Mouse (Mus musculus) mouse embryonic stem cell (cell line): Measurements from ENCODE around the gene Kmt2d.
"Not testable (repeated sequence)": the region's sequence is repeated elsewhere in the genome, so short reads cannot be mapped to it uniquely, and the experiment has no call there.

Experiments
- in situ Hi-C, 2 experiments: fragments of 300-500 bp; cut with MboI; formaldehyde crosslinking; loops; 1 replicate in 1 of 2; 3 replicates in 1 of 2; pipeline ENCODE4 v1.14.3; 2019 to 2020; ENCODE audit warnings: low sequenced_read_pairs in 2 of 2, low pct_unique_long_range_greater_than_20kb in 1 of 2, mixed read lengths in 1 of 2; ENCODE audit not compliant: unreplicated experiment in 1 of 2

Gene Kmt2d

DNA sequence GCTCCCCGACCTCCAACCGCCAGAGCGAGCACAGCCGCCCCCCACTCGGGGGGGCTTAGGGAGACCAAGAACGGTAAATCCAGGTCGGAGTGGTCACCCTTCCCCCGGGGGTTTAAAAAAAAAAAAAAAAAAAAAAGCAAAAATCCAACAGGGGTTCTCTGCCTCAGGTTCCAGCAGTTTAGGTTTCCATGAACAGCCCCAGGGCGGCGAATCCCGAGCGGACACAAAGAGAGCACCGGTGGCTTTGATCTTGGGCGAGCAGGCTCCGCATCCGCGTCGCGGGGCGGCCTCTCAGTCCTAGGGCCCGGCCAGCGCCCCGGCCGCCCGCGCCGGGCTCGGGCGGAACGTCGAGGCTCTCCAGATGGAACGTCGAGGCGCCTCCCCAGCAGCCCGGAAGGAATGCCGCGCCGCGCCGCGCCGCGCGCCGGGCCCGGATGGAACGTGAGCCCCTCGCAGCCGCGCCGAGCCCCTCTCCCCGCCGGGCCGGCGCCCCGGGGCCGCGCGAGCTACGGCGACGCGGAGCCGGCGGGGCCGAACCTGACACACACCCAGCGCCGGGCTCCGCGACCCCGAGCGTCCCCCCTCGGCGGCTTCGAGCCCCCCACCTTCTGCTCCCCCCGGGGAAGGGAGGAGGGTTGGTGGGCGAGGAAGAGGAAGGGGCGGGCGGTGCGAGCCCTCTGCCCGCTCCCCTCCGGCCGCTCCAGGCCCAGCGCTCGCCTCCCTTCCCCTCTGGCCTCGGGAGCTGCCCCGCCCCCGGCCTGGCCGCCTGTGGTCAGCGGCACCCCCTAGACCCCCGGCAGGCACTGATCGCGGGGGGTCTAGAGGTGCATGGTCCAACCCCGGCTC is at the start of gene Kmt2d:
Kmt2d (minus strand) TSS at position 135 of the 846 bp plus-strand sequence.
- in situ Hi-C loops = no loop called here

DNA sequence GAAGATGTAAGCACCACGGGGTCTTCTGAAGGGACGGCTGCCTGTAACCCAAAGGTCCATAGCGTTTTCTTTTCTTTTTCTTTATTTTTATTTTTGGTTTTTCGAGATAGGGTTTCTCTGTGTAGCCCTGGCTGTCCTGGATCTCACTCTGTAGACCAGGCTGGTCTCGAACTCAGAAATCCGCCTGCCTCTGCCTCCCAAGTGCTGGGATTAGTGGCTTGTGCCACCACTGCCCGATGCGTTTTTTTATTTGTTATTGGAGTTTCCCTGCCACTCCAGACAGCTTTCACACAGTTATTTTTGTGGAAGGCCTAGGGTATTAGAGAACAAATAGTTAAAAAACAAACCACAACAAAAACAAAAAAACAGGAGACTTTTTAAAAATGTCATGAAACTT is 47.5 kb upstream of the Kmt2d start:
- in situ Hi-C loops = not testable (repeated sequence)

DNA sequence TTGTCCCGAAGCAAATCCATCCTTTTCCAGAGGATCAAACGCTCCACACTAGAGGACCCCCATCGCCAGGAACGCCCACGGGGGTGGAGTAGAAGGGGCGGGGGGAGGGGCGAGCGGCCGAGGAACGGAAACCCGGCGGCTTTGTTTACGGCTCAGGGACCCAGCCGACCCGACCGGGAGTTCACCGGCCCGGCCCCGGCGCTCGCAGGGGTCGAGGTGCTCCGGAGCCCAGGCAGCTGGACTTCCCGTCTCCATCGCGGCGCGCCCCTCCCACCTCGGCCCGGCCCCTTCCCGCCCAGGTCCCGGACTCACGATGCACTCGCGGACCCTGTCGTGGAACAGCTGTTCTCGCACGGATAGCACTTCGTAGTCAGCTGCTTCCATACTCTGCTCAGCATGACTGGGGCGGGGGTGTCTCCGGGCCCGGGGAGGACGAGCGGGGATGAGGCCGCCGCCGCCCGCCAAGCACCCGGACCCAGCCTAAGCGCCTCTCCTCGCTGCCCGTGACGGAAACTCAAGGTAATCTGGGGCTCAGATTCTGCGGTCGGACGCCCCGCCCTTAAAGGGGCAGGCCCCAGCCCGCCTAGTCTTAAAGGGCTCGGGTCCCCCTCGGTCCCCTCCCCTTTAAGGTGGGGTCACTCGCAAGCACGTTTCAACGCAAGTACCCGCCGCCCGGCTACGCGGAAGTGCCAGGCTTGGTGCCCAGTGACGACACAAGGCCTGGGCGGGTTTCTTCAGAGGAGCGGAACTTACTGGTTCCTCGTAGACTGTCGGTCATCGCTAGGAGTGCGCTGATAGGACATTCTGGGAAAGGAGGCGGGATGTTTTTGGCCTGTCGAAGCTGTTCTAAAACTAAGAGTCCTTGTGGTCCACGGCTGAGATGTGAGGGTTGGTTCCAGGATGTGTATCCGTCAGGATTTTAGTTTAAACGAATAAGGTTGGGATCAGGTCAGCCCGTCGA is 46.8 kb upstream of the Kmt2d start, which contains the start of gene Lmbr1l:
Lmbr1l (minus strand) TSS at position 694 of the 961 bp plus-strand sequence.
- in situ Hi-C loops = no loop called here

DNA sequence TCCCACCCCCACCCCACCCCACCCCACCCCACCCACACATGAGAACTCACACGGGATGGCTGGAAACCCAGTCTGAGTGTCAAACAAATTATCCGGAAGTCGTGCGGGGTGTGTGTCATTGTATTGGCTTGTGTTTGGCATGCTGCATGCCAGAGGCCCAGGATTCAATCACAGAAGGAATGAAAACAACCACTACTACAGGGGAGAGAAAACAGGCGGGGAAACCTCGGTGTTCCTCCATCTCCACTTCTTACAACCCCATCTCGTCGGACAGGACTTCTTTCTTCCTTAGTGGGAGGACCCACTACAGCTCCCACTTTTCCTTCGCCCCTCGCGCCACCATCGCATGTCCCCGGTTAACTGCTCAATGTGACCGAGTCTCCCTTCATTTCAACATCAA is 46.1 kb upstream of the Kmt2d start:
- in situ Hi-C loops = no loop called here

DNA sequence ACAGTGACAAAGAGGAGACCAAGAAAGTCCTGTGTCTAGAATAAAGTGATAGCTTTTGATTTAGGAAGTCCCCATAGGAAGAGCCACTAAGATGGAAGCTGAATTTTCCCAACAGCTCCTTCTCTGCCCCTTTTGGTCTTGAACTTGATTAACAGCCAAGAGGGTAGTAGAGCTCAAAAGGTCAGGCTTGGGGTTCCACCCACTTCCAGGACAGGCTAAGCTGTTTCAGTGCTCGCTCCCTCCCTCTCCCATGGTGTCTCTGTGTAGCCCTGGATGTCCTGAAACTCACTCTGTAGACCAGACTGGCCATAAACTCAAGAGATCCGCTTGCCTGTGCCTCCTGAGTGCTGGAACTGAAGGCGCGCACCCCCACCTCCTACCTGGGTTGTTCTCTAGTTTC is 45.0 kb upstream of the Kmt2d start:
- in situ Hi-C loops = no loop called here

GRCm38 (mm10) chr15:98914903-98915302 is 43.9 kb upstream of the Kmt2d start:
- in situ Hi-C loops = no loop called here

- in situ Hi-C loops = no loop called here
Observed at GRCm38 (mm10) chr15:98904692-98905091, 33.7 kb upstream of the Kmt2d start.

DNA sequence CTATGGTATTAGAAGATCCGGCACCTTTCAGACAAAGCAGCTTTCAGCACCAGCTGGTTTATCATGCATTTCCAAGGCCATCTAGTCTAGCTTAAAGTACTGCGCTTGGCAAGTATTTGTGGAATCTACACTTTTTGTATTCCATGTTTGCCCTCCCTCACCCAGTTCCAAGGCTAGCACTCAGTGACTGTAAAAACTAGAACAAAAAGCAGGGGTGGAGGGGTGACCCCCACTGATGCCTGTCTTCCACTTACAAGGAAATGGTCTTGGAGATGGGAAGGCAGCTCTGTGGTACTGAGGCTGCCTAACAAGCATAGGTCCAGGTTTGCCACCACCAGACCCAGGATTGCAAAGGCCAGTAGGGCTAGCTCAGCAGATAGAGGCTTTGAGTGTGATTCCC is 31.6 kb upstream of the Kmt2d start:
- in situ Hi-C loops = no loop called here

- in situ Hi-C loops = no loop called here
Observed at GRCm38 (mm10) chr15:98901530-98901929, 30.5 kb upstream of the Kmt2d start.

DNA sequence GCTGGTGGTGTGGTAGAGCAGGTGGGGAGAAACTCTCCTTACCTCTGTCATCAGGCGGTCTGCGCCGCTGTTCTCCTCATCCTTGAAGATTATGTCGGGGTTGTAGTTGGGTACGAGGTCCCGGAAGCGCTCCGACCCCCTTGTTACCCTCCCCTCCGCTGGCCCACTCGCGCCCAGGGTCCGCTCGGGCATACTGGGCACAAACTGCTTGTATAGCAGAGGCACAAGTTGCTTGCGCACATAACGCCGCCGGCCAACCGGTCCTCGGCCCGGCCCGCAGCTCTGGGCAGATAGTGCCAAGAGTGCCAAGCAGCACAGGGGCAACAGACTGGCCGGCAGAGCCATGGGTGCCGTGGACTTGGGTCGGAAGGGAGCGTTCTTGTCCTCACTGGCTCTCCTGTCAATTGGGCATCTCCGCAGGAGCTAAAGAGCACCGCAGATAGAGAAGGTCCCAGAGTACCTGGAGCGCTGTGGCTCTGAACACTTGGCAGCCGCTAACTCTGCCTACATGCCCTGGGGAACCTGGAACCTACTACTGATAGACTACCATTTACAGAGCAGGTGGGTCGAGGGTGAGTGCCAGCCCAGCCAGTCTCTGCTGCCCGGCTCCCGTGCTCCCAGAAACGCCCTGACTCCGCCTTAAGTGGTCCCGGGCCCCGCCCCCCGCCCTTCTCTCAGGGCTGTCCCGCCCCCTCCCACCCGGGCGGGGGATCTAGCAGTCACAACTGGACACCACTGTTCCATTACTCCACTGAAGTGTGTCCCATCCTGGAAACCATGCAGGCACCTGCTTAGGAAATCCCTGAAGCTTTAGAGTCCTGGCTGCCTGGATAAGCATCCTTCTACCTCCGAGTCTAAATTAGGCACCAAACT is 27.2 kb upstream of the Kmt2d start, which contains the start of gene Dhh:
Dhh (minus strand) TSS at position 613 of the 873 bp plus-strand sequence.
- in situ Hi-C loops = no loop called here

DNA sequence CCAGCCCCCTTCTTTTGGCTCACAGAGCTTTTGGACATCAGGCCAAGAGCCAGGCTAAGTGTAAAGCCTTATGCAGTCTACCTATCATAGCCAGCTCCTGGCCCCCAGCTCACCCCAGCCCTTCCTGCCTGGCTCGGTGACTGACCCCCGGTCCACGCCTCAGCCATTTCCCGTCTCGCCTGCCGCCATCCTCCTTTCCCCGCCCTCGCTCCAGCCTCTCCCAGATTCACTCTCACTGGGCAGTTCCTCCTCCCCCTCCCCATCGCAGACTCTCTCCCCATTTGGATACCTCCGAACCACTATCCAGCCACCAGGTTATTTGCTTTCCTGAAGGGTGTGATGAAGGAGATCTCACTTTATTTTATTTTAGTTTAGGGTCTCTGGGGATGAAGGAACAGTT is 26.5 kb upstream of the Kmt2d start:
- in situ Hi-C loops = no loop called here

DNA sequence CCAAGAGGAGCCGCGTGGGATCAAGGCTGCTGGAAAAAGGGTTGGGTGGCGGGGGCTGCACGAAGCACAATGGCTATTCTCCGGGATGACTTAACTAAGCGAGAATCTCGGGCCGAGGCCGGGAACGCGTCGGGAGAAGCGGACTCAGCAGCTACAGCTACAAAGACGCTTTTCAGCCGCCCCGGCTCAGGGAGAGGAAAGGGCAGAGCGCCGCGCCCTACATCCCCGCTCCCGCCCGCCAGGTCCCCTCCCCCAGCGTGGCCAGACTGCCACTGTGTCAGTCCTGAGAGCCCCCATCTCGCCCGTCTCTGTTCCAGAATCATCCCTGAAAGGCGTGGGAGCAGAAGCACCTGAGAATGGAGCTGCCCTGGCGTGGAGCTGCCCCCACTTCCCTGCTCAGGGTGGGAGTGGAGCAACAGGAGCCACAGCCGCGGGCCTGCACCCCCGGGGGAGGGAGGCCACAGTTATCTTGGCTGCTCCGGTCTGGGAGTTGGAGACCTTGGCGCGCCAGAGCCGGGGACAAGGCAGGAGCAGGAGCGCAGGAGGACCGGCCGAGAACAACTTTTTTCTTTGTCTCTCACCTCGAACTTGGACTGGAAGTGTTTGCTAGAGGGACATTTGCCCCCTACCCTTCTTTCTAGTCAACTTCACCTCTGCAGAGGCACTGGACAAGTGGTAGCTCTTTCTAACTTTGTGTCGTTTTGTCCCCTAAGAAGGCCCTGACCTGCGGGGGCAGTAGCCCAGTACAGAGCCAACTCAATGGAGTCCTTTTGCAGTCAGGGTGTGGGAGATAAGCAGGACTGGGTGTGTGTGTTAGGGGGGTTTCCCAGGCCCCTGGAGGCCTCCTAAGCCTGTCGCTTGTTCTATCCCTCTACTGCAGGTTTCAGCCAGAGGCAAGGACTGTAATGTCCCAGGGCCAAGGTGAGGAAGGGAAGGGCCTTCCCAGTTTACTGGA is 24.9 kb upstream of the Kmt2d start:
- in situ Hi-C loops = no loop called here

- in situ Hi-C loops = no loop called here
Observed at GRCm38 (mm10) chr15:98894746-98895634, 24.0 kb upstream of the Kmt2d start.

GRCm38 (mm10) chr15:98893940-98894745 is 23.1 kb upstream of the Kmt2d start, which contains the start of gene Rhebl1:
TSS of gene Rhebl1 (minus strand) at chr15:98894540.
- in situ Hi-C loops = no loop called here

- in situ Hi-C loops = no loop called here
Observed at GRCm38 (mm10) chr15:98893036-98893435, 22.0 kb upstream of the Kmt2d start.
